In genomic region chr4:110397618-110398045, GRCm38 (mm10) we compare ENCODE assay signal across 8 mouse cellular contexts. TPM values are rescaled to one million over a fixed set of nuclear protein-coding genes. Genes with fewer than 3 reads are reported as not detected.
DNase-seq lines count a peak whose midpoint lies in the region; ATAC-seq lines count a peak whose summit lies in the region.

TSS of gene Agbl4 (plus strand) at chr4:110397661.

- H3K36me3 ChIP-seq in embryonic facial prominence, embryonic 12.5 days = no peaks in the 10 kb centered on the region
- H3K36me3 ChIP-seq in heart, embryonic 14.5 days (ENCODE audit: control insufficient read depth, insufficient read depth, low read length) = no peaks in the 10 kb centered on the region
- H3K36me3 ChIP-seq in kidney, embryonic 16.5 days (ENCODE audit: insufficient read depth, low read length) = no peaks in the 10 kb centered on the region
- no peaks in the 10 kb centered on the region for H3K36me3 ChIP-seq in limb, embryonic 13.5 days
- no peaks in the 10 kb centered on the region for H3K36me3 ChIP-seq in midbrain, embryonic 14.5 days (ENCODE audit: control insufficient read depth, insufficient read depth, low read length)

- 1% methylated on average over 27 of the region's 27 CpGs for WGBS in embryonic facial prominence, embryonic 12.5 days
- WGBS in heart, embryonic 14.5 days = 0% methylated on average over 27 of the region's 27 CpGs
- under 1% methylated on average over 27 of the region's 27 CpGs for WGBS in kidney, embryonic 16.5 days
- WGBS in limb, embryonic 13.5 days = under 1% methylated on average over 27 of the region's 27 CpGs
- WGBS in midbrain, embryonic 14.5 days = under 1% methylated on average over 27 of the region's 27 CpGs

- H3K27ac ChIP-seq in embryonic facial prominence, embryonic 12.5 days = no peak within 1 kb of the TSS
- no peak within 1 kb of the TSS for H3K27ac ChIP-seq in heart, embryonic 14.5 days (replicated peaks in 1 of 2; ENCODE audit: control insufficient read depth in 1 of 2, insufficient read depth in 1 of 2, low read depth in 2 of 2, low read length in 2 of 2)
- H3K27ac ChIP-seq in kidney, embryonic 16.5 days (ENCODE audit: low read length) = no peak within 1 kb of the TSS
- no peak within 1 kb of the TSS for H3K27ac ChIP-seq in limb, embryonic 13.5 days
- H3K27ac ChIP-seq in midbrain, embryonic 14.5 days (replicated peaks; ENCODE audit: low read depth, low read length) = 0 out of 2 replicates have a peak within 1 kb of the TSS, but pooled peaks have one; percentile 4

- no peaks in the 10 kb centered on the region for H3K27me3 ChIP-seq in embryonic facial prominence, embryonic 12.5 days
- no peaks in the 10 kb centered on the region for H3K27me3 ChIP-seq in heart, embryonic 14.5 days (ENCODE audit: control insufficient read depth, insufficient read depth, low read length)
- no peaks in the 10 kb centered on the region for H3K27me3 ChIP-seq in kidney, embryonic 16.5 days (ENCODE audit: insufficient read depth, low read length)
- no peaks in the 10 kb centered on the region for H3K27me3 ChIP-seq in limb, embryonic 13.5 days
- H3K27me3 ChIP-seq in midbrain, embryonic 14.5 days (ENCODE audit: control insufficient read depth, insufficient read depth, low read length) = no peaks in the 10 kb centered on the region

- H3K9ac ChIP-seq in embryonic facial prominence, embryonic 12.5 days = peak within 1 kb of the TSS; percentile 21; the same call in 1 of the 2 replicates
- H3K9ac ChIP-seq in heart, embryonic 14.5 days (ENCODE audit: low read length) = peak within 1 kb of the TSS; percentile 60
- peak within 1 kb of the TSS; percentile 53 for H3K9ac ChIP-seq in kidney, embryonic 16.5 days (replicated peaks; ENCODE audit: low read length)
- H3K9ac ChIP-seq in limb, embryonic 13.5 days = peak within 1 kb of the TSS; percentile 62
- H3K9ac ChIP-seq in midbrain, embryonic 14.5 days (replicated peaks; ENCODE audit: low read length) = peak within 1 kb of the TSS; percentile 59

- no peaks in the 10 kb centered on the region for H3K9me3 ChIP-seq in embryonic facial prominence, embryonic 12.5 days
- no peaks in the 10 kb centered on the region for H3K9me3 ChIP-seq in heart, embryonic 14.5 days (ENCODE audit: control insufficient read depth, low read length)
- H3K9me3 ChIP-seq in kidney, embryonic 16.5 days (ENCODE audit: low read length) = no peaks in the 10 kb centered on the region
- H3K9me3 ChIP-seq in limb, embryonic 13.5 days = no peaks in the 10 kb centered on the region
- H3K9me3 ChIP-seq in midbrain, embryonic 14.5 days (ENCODE audit: control insufficient read depth, low read length) = no peaks in the 10 kb centered on the region

- peak within 1 kb of the TSS; percentile 61 for H3K4me2 ChIP-seq in embryonic facial prominence, embryonic 12.5 days (replicated peaks)
- peak within 1 kb of the TSS; percentile 73 for H3K4me2 ChIP-seq in heart, embryonic 14.5 days (ENCODE audit: low read length)
- peak within 1 kb of the TSS; percentile 66 for H3K4me2 ChIP-seq in kidney, embryonic 16.5 days (replicated peaks; ENCODE audit: low read depth, low read length)
- H3K4me2 ChIP-seq in limb, embryonic 13.5 days (replicated peaks) = peak within 1 kb of the TSS; percentile 75
- peak within 1 kb of the TSS; percentile 60 for H3K4me2 ChIP-seq in midbrain, embryonic 14.5 days (ENCODE audit: low read length)

- peak; percentile 98 for ATAC-seq in embryonic facial prominence, embryonic 12.5 days (ENCODE audit: insufficient number of reproducible peaks, insufficient read depth, low FRiP score, low TSS enrichment)
- ATAC-seq in heart, embryonic 14.5 days (ENCODE audit: insufficient number of reproducible peaks, insufficient read depth, low FRiP score, low read depth) = peak; percentile 80; the same call in 1 of the 2 replicates
- ATAC-seq in kidney, embryonic 16.5 days (ENCODE audit: low FRiP score, low TSS enrichment) = peak; percentile 100
- ATAC-seq in limb, embryonic 13.5 days (ENCODE audit: low FRiP score, low read depth) = peak; percentile 97
- peak; percentile 95 for ATAC-seq in midbrain, embryonic 14.5 days (ENCODE audit: low FRiP score, low TSS enrichment)

- peak within 1 kb of the TSS; percentile 53 for H3K4me3 ChIP-seq in embryonic facial prominence, embryonic 12.5 days
- peak within 1 kb of the TSS; percentile 69 to 94 for H3K4me3 ChIP-seq in heart, embryonic 14.5 days (ENCODE audit: control insufficient read depth in 1 of 2, insufficient read depth in 1 of 2, low read depth in 1 of 2, low read length in 2 of 2)
- H3K4me3 ChIP-seq in kidney, embryonic 16.5 days (ENCODE audit: low read length) = peak within 1 kb of the TSS; percentile 63
- H3K4me3 ChIP-seq in limb, embryonic 13.5 days = peak within 1 kb of the TSS; percentile 59
- peak within 1 kb of the TSS; percentile 54 for H3K4me3 ChIP-seq in midbrain, embryonic 14.5 days (replicated peaks; ENCODE audit: low read depth, low read length)

- peak; percentile 44 for DNase-seq in ovary, adult 18-20 months (ENCODE audit: low spot score)
- no peak for DNase-seq in ovary, postnatal 10 days (ENCODE audit: low spot score)
- peak; percentile 91 for DNase-seq in midbrain, embryonic 14.5 days
- DNase-seq in testis, postnatal 10 days (ENCODE audit: low spot score) = peak; percentile 79

- no peaks in the 10 kb centered on the region for H3K4me1 ChIP-seq in embryonic facial prominence, embryonic 12.5 days
- no peaks in the 10 kb centered on the region; a peak in 1 of 4 replicates for H3K4me1 ChIP-seq in heart, embryonic 14.5 days (ENCODE audit: control insufficient read depth in 2 of 2, insufficient read depth in 2 of 2, low read length in 2 of 2)
- H3K4me1 ChIP-seq in kidney, embryonic 16.5 days (ENCODE audit: insufficient read depth, low read length) = peaks cover 2% of the 10 kb centered on the region; the same call in 1 of the 2 replicates
- H3K4me1 ChIP-seq in limb, embryonic 13.5 days = 0 out of 2 replicates have a peak, but pooled peaks cover 8% of the 10 kb centered on the region
- peaks cover 3% of the 10 kb centered on the region; the same call in 1 of the 2 replicates for H3K4me1 ChIP-seq in midbrain, embryonic 14.5 days (ENCODE audit: control insufficient read depth, insufficient read depth, low read length)

RNA-seq across cellular contexts. Expression of gene Agbl4, which starts in this region (rescaled TPM):
- 0.35 and 0.57 TPM in 2 replicates for polyA plus RNA-seq in embryonic facial prominence, embryonic 12.5 days (2016; fragmentation: Nextera tagmentation; extraction: Ambion mirVana)
- 1.1 and 1.4 TPM in 2 replicates for polyA plus RNA-seq in heart, embryonic 14.5 days (2014; fragmentation: Nextera tagmentation; extraction: Ambion mirVana)
- polyA plus RNA-seq in kidney, embryonic 16.5 days (2015; fragmentation: Nextera tagmentation; extraction: Ambion mirVana) = 0.25 and 0.41 TPM in 2 replicates
- polyA plus RNA-seq in limb, embryonic 13.5 days (2015; fragmentation: Nextera tagmentation; extraction: Ambion mirVana) = 0.27 and 0.49 TPM in 2 replicates
- polyA plus RNA-seq in midbrain, embryonic 14.5 days (2014; fragmentation: Nextera tagmentation; extraction: Ambion mirVana) = 2.2 TPM in 2 replicates

Comparison
In these comparisons a context has a peak if more than half of its experiments do, and no peak if none do; other contexts are left out.
1. Peak in ATAC-seq, H3K4me3 ChIP-seq, H3K9ac ChIP-seq and H3K4me2 ChIP-seq in embryonic facial prominence, embryonic 12.5 days; RNA of the gene not detected or under 1 TPM.
2. Peak in ATAC-seq, H3K4me3 ChIP-seq, H3K9ac ChIP-seq and H3K4me2 ChIP-seq in kidney, embryonic 16.5 days; RNA of the gene not detected or under 1 TPM.
3. Peak in ATAC-seq, H3K4me3 ChIP-seq, H3K9ac ChIP-seq and H3K4me2 ChIP-seq in limb, embryonic 13.5 days; RNA of the gene not detected or under 1 TPM.